Mouse (Mus musculus) hindbrain, embryonic 14.5 days (tissue): ENCODE measurements around the gene Cdkn2b. TPM values are rescaled to one million over a fixed set of nuclear protein-coding genes. Genes with fewer than 3 reads are reported as not detected.

Experiments
- ATAC-seq: fragments of 200-750 bp; cut with Nextera tagmentation; 2 replicates; pipeline ENCODE4 v1.8.0; 2017; ENCODE audit warnings: moderate number of reproducible peaks, mild to moderate bottlenecking, moderate TSS enrichment, moderate library complexity; ENCODE audit not compliant: low FRiP score
- DNase-seq: peaks from one replicate; pipeline ENCODE4 v3.0.0-alpha.2; 2015; ENCODE audit warnings: low spot score
- H3K27ac ChIP-seq: fragments of 300-500 bp; sonication (generic); 2 replicates; pipeline ENCODE4 v1.5.1; 2014; ENCODE audit warnings: mild to moderate bottlenecking, moderate library complexity
- H3K27me3 ChIP-seq: fragments of 300-500 bp; sonication (generic); 2 replicates; pipeline ENCODE4 v1.6.1; 2014; ENCODE audit warnings: mild to moderate bottlenecking, low read length, mixed read lengths; ENCODE audit not compliant: control insufficient read depth, insufficient read depth
- H3K36me3 ChIP-seq: fragments of 300-500 bp; sonication (generic); replicated peaks from 2 replicates; pipeline ENCODE4 v1.6.1; 2014; ENCODE audit not compliant: control insufficient read depth, insufficient read depth
- H3K4me1 ChIP-seq: fragments of 300-500 bp; sonication (generic); replicated peaks from 2 replicates; pipeline ENCODE4 v1.6.1; 2014; ENCODE audit warnings: antibody characterized with exemption, low read length, mixed read lengths; ENCODE audit not compliant: control insufficient read depth, insufficient read depth
- H3K4me2 ChIP-seq: fragments of 300-500 bp; sonication (generic); replicated peaks from 2 replicates; pipeline ENCODE4 v1.6.1; 2014; ENCODE audit warnings: mild to moderate bottlenecking, moderate library complexity
- H3K4me3 ChIP-seq: fragments of 300-500 bp; sonication (generic); replicated peaks from 2 replicates; pipeline ENCODE4 v1.5.1; 2014; ENCODE audit warnings: mild to moderate bottlenecking, low read length
- H3K9ac ChIP-seq: fragments of 300-500 bp; sonication (generic); 2 replicates; pipeline ENCODE4 v1.6.1; 2014
- H3K9me3 ChIP-seq: fragments of 300-500 bp; sonication (generic); 2 replicates; pipeline ENCODE4 v1.6.1; 2016; ENCODE audit warnings: low read length; ENCODE audit not compliant: control insufficient read depth
- WGBS: fragments of 180-500 bp; shearing (Covaris S2); extraction: QIAGEN DNeasy Blood & Tissue Kit; methylation state at CpG from one replicate; pipeline ENCODE4 v1.1.7; 2014; 5-methylcytosine and 5-hydroxymethylcytosine counted together
- polyA plus RNA-seq: library from polyadenylated mRNA; unstranded; fragments of >200 nt; fragmentation: Nextera tagmentation; extraction: Ambion mirVana; gene quantifications from 2 replicates; pipeline ENCODE4 v1.2.1, GENCODE M21; 2014

The Cdkn2b gene
- polyA plus RNA-seq, 1 experiment from 2014 or later, result 1.3 TPM

GRCm38 (mm10) chr4:89294486-89295440, 16.1 kb downstream of the Cdkn2b start, which contains the start of gene Cdkn2a:
Gene Cdkn2a, minus strand, starts transcription at chr4:89294653.
- Histone ChIP-seq H3K4me3 (peak within 1 kb of the TSS; percentile 52), H3K4me2 (peak within 1 kb of the TSS; percentile 85), H3K9ac (peak within 1 kb of the TSS; percentile 42), H3K36me3 (no peaks in the 10 kb centered on the region), H3K9me3 (no peaks in the 10 kb centered on the region), H3K27me3 (peaks cover 97% of the 10 kb centered on the region), H3K27ac (no peak within 1 kb of the TSS), H3K4me1 (no peaks in the 10 kb centered on the region)
- no peak for DNase-seq
- peak; percentile 88 for ATAC-seq
- WGBS, result under 1% methylated on average over 97 of the region's 117 CpGs

GRCm38 (mm10) chr4:89294091-89294485, 16.8 kb downstream of the Cdkn2b start:
- ATAC-seq (peak; percentile 41), DNase-seq (no peak)
- H3K9ac ChIP-seq, result no peak overlapping the region
- peak overlapping the region; percentile 52 for H3K4me3 ChIP-seq
- H3K4me2 ChIP-seq, result peak overlapping the region; percentile 85
- no peak overlapping the region for H3K27ac ChIP-seq
- H3K4me1 ChIP-seq, result no peaks in the 10 kb centered on the region
- peaks cover 97% of the 10 kb centered on the region for H3K27me3 ChIP-seq
- H3K9me3 ChIP-seq, result no peaks in the 10 kb centered on the region
- WGBS, result under 1% methylated on average over 24 of the region's 26 CpGs
- H3K36me3 ChIP-seq, result no peaks in the 10 kb centered on the region

- WGBS, result 5% methylated on average over 7 of the region's 7 CpGs
- H3K27me3 ChIP-seq, result peaks cover 100% of the 10 kb centered on the region
- ATAC-seq (no peak), DNase-seq (no peak)
- H3K9me3 ChIP-seq, result no peaks in the 10 kb centered on the region
- no peak overlapping the region for H3K4me3 ChIP-seq
- no peak overlapping the region for H3K9ac ChIP-seq
- no peaks in the 10 kb centered on the region for H3K4me1 ChIP-seq
- no peak overlapping the region for H3K27ac ChIP-seq
- no peak overlapping the region for H3K4me2 ChIP-seq
- H3K36me3 ChIP-seq, result no peaks in the 10 kb centered on the region
Observed at GRCm38 (mm10) chr4:89293516-89293915, 17.3 kb downstream of the Cdkn2b start.

DNA sequence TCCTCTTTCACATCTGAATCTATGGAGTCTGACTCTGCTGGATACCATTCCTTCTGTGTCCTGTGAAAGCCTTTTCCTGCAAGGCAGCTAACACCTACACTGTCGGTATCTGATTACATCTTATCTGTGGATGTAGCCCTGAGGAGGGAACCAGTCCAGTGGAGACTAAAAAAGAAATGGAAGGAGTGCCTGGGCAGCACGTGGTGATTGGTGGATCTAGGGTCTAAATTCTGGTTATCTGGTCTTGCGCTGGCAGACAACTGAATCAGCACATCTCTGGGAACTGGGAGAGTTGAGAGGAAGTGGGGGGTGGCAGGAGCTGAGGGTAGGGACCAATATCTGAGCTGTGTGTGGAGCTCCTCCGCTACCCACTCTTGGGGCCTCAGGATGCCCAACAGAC, 21.8 kb downstream of the Cdkn2b start:
- no peak for ATAC-seq
- no peaks in the 10 kb centered on the region for H3K9me3 ChIP-seq
- no peak overlapping the region for H3K4me2 ChIP-seq
- H3K36me3 ChIP-seq, result no peaks in the 10 kb centered on the region
- no peak overlapping the region for H3K27ac ChIP-seq
- no peak for DNase-seq
- H3K4me1 ChIP-seq, result no peaks in the 10 kb centered on the region
- no peak overlapping the region for H3K4me3 ChIP-seq
- peaks cover 92% of the 10 kb centered on the region for H3K27me3 ChIP-seq
- 3% methylated on average over 4 of the region's 4 CpGs for WGBS
- no peak overlapping the region for H3K9ac ChIP-seq

DNA sequence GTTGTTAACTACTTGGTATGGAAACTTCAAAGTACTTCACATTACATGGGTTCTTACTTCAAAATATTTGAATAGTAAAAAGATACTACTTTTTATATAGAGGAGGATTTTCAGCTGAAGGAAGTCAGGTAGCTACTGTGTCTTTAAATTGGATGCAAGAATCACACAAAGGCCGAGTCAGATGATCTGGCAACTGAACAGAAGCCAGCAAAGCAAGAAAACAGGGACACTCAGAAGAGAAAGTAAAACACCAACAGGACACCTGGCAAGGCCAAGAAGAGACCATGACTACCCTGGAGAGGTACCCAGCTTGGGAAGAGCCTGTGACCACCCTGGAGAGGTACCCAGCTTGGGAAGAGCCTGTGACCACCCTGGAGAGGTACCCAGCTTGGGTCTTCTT, 24.3 kb downstream of the Cdkn2b start:
- Histone ChIP-seq H3K27me3 (peaks cover 91% of the 10 kb centered on the region), H3K36me3 (no peaks in the 10 kb centered on the region), H3K4me3 (no peak overlapping the region), H3K9ac (no peak overlapping the region), H3K4me2 (no peak overlapping the region), H3K9me3 (no peaks in the 10 kb centered on the region), H3K4me1 (no peaks in the 10 kb centered on the region), H3K27ac (no peak overlapping the region)
- WGBS, result 3% methylated on average over 1 of the region's 1 CpGs
- ATAC-seq (no peak), DNase-seq (no peak)

- Histone ChIP-seq H3K27me3 (peaks cover 91% of the 10 kb centered on the region), H3K4me1 (no peaks in the 10 kb centered on the region), H3K27ac (no peak overlapping the region), H3K4me3 (no peak overlapping the region), H3K36me3 (no peaks in the 10 kb centered on the region), H3K9ac (no peak overlapping the region), H3K4me2 (no peak overlapping the region), H3K9me3 (no peaks in the 10 kb centered on the region)
- ATAC-seq, result no peak
- 31% methylated on average over 7 of the region's 7 CpGs for WGBS
- DNase-seq, result no peak
Observed at GRCm38 (mm10) chr4:89285688-89286087, 25.2 kb downstream of the Cdkn2b start.

- ATAC-seq (no peak), DNase-seq (no peak)
- Histone ChIP-seq H3K36me3 (no peaks in the 10 kb centered on the region), H3K9ac (no peak overlapping the region), H3K27me3 (peaks cover 91% of the 10 kb centered on the region), H3K4me3 (no peak overlapping the region), H3K4me2 (no peak overlapping the region), H3K27ac (no peak overlapping the region), H3K4me1 (no peaks in the 10 kb centered on the region), H3K9me3 (no peaks in the 10 kb centered on the region)
- WGBS, result under 1% methylated on average over 12 of the region's 12 CpGs
Observed at GRCm38 (mm10) chr4:89282661-89283060, 28.2 kb downstream of the Cdkn2b start.

- H3K9ac ChIP-seq, result no peak overlapping the region
- H3K4me1 ChIP-seq, result no peaks in the 10 kb centered on the region
- H3K4me3 ChIP-seq, result no peak overlapping the region
- no peak overlapping the region for H3K4me2 ChIP-seq
- no peaks in the 10 kb centered on the region for H3K9me3 ChIP-seq
- peaks cover 91% of the 10 kb centered on the region for H3K27me3 ChIP-seq
- DNase-seq, result no peak
- whole genome bisulfite sequencing, result under 1% methylated on average over 25 of the region's 25 CpGs
- ATAC-seq, result 0 out of 2 replicates have a peak, but pooled peaks have one; percentile 31
- H3K27ac ChIP-seq, result no peak overlapping the region
- H3K36me3 ChIP-seq, result no peaks in the 10 kb centered on the region
Observed at GRCm38 (mm10) chr4:89282036-89282566, 28.7 kb downstream of the Cdkn2b start.

DNA sequence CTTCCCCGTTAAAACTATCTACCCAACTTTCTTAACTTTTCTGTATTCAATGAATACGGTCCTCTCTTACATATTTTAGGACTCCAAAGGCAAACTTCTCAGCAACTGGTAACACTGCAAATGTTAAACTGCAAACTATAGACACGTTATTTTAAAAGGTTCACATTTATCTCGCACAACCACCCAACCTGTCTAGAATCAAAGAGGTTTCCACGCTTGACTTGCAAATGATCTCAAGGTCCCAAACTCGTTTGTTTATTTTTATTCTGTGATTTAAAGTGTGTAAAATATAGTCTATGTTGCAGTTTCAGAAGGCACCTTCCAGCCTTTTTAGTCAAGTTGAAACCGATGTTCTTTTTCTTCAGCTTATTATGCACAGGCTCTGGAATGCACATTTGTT, 29.6 kb downstream of the Cdkn2b start:
- ATAC-seq, result no peak
- 2% methylated on average over 7 of the region's 7 CpGs for whole genome bisulfite sequencing
- DNase-seq, result no peak
- H3K27ac ChIP-seq, result no peak overlapping the region
- peaks cover 94% of the 10 kb centered on the region for H3K27me3 ChIP-seq
- H3K36me3 ChIP-seq, result no peaks in the 10 kb centered on the region
- no peak overlapping the region for H3K4me2 ChIP-seq
- no peaks in the 10 kb centered on the region for H3K4me1 ChIP-seq
- no peak overlapping the region for H3K4me3 ChIP-seq
- H3K9me3 ChIP-seq, result no peaks in the 10 kb centered on the region
- H3K9ac ChIP-seq, result no peak overlapping the region
